Mouse (Mus musculus) heart, postnatal 0 days (tissue): ENCODE results near the gene Shroom1.

Source experiments
- CTCF ChIP-seq: IDR thresholded peaks from 2 replicates; pipeline ENCODE4 v1.5.1; 2016; ENCODE audit warnings: antibody characterized with exemption, control low read depth, low read depth
- EP300 ChIP-seq: IDR thresholded peaks from 2 replicates; pipeline ENCODE4 v1.6.1; 2016; ENCODE audit warnings: antibody characterized with exemption, low read depth

- TF ChIP-seq CTCF (no peak), EP300 (peak; percentile 82)
Measured at GRCm38 (mm10) chr11:53430670-53431346, 26.2 kb upstream of the Shroom1 start, which contains the start of the genes Uqcrq and Gdf9.
